Mouse (Mus musculus) CH12F3 (cell line): ENCODE data around the gene Gabbr2.

Experiments used
- in situ Hi-C: fragments of 300-500 bp; cut with MboI; formaldehyde crosslinking; loops from 2 replicates; pipeline ENCODE4 v1.14.3; 2020; ENCODE audit warnings: low sequenced_read_pairs

Gene Gabbr2

GRCm38 (mm10) chr4:46720821-46721557, 270.7 kb downstream of the Gabbr2 start:
- in situ Hi-C loops, result no loop called here

- in situ Hi-C loops, result no loop called here
These were observed 271.6 kb downstream of the Gabbr2 start for GRCm38 (mm10) chr4:46720070-46720469.

- in situ Hi-C loops, result no loop called here
These were observed 273.0 kb downstream of the Gabbr2 start for GRCm38 (mm10) chr4:46718624-46719023.

- in situ Hi-C loops, result no loop called here
These were observed 274.5 kb downstream of the Gabbr2 start for GRCm38 (mm10) chr4:46717156-46717555.

- in situ Hi-C loops, result no loop called here
These were observed 275.3 kb downstream of the Gabbr2 start for GRCm38 (mm10) chr4:46716361-46716760.

GRCm38 (mm10) chr4:46710523-46710922, 281.1 kb downstream of the Gabbr2 start:
- in situ Hi-C loops, result no loop called here

- in situ Hi-C loops, result no loop called here
These were observed 281.7 kb downstream of the Gabbr2 start for GRCm38 (mm10) chr4:46710018-46710417.

- in situ Hi-C loops, result no loop called here
These were observed 282.2 kb downstream of the Gabbr2 start for GRCm38 (mm10) chr4:46709492-46709891.

GRCm38 (mm10) chr4:46705739-46706138, 285.9 kb downstream of the Gabbr2 start:
- in situ Hi-C loops, result no loop called here

- in situ Hi-C loops, result no loop called here
These were observed 288.5 kb downstream of the Gabbr2 start for GRCm38 (mm10) chr4:46703146-46703545.

GRCm38 (mm10) chr4:46700223-46700651, 291.4 kb downstream of the Gabbr2 start:
- in situ Hi-C loops, result no loop called here

- in situ Hi-C loops, result no loop called here
These were observed 295.2 kb downstream of the Gabbr2 start for GRCm38 (mm10) chr4:46696467-46696866.

GRCm38 (mm10) chr4:46690565-46690964, 301.1 kb downstream of the Gabbr2 start:
- in situ Hi-C loops, result no loop called here

GRCm38 (mm10) chr4:46690023-46690420, 301.7 kb downstream of the Gabbr2 start:
- in situ Hi-C loops, result no loop called here

GRCm38 (mm10) chr4:46689397-46690022, 302.2 kb downstream of the Gabbr2 start:
- in situ Hi-C loops, result loop anchor here (5.0 kb wide), 1 partner anchor 348 kb away; no protein-coding TSS in a partner anchor

GRCm38 (mm10) chr4:46688213-46688832, 303.4 kb downstream of the Gabbr2 start:
- in situ Hi-C loops, result loop anchor here (5.0 kb wide), 1 partner anchor 349 kb away; no protein-coding TSS in a partner anchor

- in situ Hi-C loops, result no loop called here
These were observed 307.5 kb downstream of the Gabbr2 start for GRCm38 (mm10) chr4:46684160-46684559.

GRCm38 (mm10) chr4:46676646-46677045, 315.0 kb downstream of the Gabbr2 start:
- in situ Hi-C loops, result no loop called here

GRCm38 (mm10) chr4:46675992-46676391, 315.7 kb downstream of the Gabbr2 start:
- in situ Hi-C loops, result no loop called here

GRCm38 (mm10) chr4:46675272-46675785, 316.3 kb downstream of the Gabbr2 start:
- in situ Hi-C loops, result no loop called here

- in situ Hi-C loops, result no loop called here
These were observed 323.1 kb downstream of the Gabbr2 start for GRCm38 (mm10) chr4:46668620-46669019.

GRCm38 (mm10) chr4:46666420-46666819, 325.3 kb downstream of the Gabbr2 start:
- in situ Hi-C loops, result no loop called here
